Mouse (Mus musculus): ENCODE data around the gene Ms4a4b. TPM values are rescaled to one million over a fixed set of nuclear protein-coding genes. Genes with fewer than 3 reads are reported as not detected.

The Ms4a4b gene
- total RNA-seq, 1 experiment = not detected

Other genes with a start within 250 kb of the Ms4a4b start
- not detected in 2 replicates for gene Ms4a13, start 246.8 kb upstream of the Ms4a4b start, total RNA-seq (2012; rRNA removed)
- not detected in 2 replicates for gene Ms4a12, start 211.1 kb upstream of the Ms4a4b start, total RNA-seq (2012; rRNA removed)
- 0.11 and 0.62 TPM in 2 replicates for gene Ms4a1, start 177.3 kb upstream of the Ms4a4b start, total RNA-seq (2012; rRNA removed)
- 0.53 TPM in 1 of 2 replicates, not detected in the other for gene Ms4a5, start 159.7 kb upstream of the Ms4a4b start, total RNA-seq (2012; rRNA removed)
- gene Ms4a14, start 129.1 kb upstream of the Ms4a4b start, total RNA-seq (2012; rRNA removed) = 0.69 and 0.71 TPM in 2 replicates
- gene Ms4a7, start 107.4 kb upstream of the Ms4a4b start, total RNA-seq (2012; rRNA removed) = 0.36 and 0.42 TPM in 2 replicates
- not detected in 2 replicates for gene Ms4a4a, start 68.0 kb upstream of the Ms4a4b start, total RNA-seq (2012; rRNA removed)
- not detected in 2 replicates for gene Ms4a4c, start 38.8 kb upstream of the Ms4a4b start, total RNA-seq (2012; rRNA removed)
- not detected in 2 replicates for gene Ms4a6c, start 25.8 kb downstream of the Ms4a4b start, total RNA-seq (2012; rRNA removed)
- not detected in 2 replicates for gene Gm8369, start 42.4 kb downstream of the Ms4a4b start, total RNA-seq (2012; rRNA removed)
- gene Ms4a6b, start 73.0 kb downstream of the Ms4a4b start, total RNA-seq (2012; rRNA removed) = not detected in 2 replicates
- 0.58 and 1.8 TPM in 2 replicates for gene Ms4a4d, start 93.2 kb downstream of the Ms4a4b start, total RNA-seq (2012; rRNA removed)
- gene Ms4a6d, start 161.3 kb downstream of the Ms4a4b start, total RNA-seq (2012; rRNA removed) = 2.3 and 4.0 TPM in 2 replicates
- gene Ms4a2, start 180.2 kb downstream of the Ms4a4b start, total RNA-seq (2012; rRNA removed) = not detected in 2 replicates
- gene Ms4a3, start 197.3 kb downstream of the Ms4a4b start, total RNA-seq (2012; rRNA removed) = not detected in 2 replicates
- gene Oosp2, start 217.0 kb downstream of the Ms4a4b start, total RNA-seq (2012; rRNA removed) = not detected in 2 replicates
- not detected in 2 replicates for gene Oosp1, start 247.6 kb downstream of the Ms4a4b start, total RNA-seq (2012; rRNA removed)